Mouse (Mus musculus) kidney, postnatal 25 days (tissue): Measurements from ENCODE around the gene Gm10803.

Experiments
- DNase-seq, 2 experiments: peaks; one replicate each; pipeline ENCODE4 v3.0.0; 2021; ENCODE audit warnings: mixed read lengths in 2 of 2

The Gm10803 gene

DNA sequence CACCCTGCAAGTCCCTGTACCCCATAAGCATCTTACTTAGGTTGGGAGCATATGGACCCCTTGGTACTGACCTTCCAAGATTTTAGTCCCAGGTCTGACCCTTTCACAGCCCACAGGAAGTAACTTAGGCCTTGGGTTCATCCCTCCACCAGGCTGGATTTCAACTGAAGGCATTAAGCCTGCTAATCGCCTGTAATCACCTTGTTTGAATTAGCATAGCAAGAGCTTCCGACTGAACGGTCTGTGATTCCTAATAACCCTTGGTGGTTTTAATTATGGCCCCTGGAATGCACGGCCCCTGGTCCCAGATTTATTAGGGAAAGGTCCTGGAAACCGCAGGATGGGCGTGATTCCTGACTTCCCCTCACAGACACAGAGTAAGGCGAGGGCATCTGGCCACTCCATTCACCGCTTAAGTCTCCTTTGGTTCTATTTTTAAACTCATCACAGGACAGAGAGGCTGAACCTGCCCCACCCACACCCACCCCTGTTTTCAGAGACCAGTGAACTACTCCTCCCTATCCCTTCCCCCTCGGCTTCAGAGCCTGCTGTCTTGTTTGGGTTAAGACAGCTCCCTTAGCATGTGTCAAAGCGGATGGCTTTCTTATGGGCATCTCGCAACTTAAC is 31.9 kb downstream of the Gm10803 start:
- DNase-seq = no peak

DNA sequence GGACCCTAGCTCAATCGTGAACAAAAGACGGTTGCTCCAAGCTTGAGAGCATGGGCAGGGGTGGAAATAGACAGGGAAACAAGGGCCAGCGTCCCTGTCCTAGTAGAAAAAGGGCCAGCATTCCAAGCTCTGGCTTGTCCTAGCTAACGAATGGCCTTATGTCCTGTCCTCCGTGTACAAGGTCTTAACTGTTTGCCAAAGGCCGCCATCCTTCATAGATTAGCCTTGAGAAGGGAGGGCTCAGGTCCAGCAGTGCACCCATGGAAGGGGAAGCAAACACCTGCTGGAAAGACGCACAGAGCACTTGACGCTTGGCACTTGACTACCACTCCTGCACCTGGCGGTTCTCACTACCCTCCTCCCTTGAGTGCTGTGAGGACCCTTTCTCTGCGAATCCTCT is 32.8 kb downstream of the Gm10803 start:
- DNase-seq = no peak

DNA sequence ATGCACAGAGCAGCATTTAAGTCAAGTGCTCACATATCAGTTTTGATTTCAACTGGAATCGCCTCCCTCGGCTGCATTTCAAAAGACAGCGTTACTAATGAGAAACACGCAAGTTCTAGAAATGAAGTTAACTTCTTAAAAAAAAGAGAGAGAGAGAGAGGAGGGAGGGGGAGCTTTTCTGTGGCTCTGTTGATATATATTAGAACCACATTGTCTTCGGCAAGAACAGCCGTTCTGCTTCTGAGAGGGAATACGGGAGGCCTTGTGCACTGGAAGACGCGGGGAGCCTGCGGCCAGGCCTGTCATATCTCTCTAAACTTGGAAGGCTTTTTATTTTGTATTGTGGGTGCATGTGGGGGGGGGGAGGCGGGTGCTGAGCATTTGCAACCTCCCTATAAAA is 36.8 kb downstream of the Gm10803 start:
- no peak for DNase-seq

DNA sequence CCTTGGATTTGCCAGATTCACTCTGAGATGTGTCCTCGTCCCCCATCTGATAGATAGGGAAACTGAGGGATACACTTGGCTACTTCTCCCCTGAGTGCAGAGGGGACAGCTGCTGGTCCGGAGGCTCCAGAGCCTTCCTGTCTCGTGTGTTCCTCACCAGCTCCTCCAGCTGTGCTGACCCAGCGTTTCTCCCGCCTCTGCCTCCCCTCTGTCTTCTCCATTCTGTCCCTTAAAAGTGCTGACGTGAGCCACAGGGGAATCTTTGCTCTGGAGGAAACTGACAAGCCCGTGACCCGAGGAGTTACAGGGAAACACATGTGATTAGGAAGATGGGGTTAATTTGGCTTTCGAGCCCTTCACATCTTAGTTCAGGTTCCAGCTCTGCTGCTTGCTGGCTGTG is 39.4 kb downstream of the Gm10803 start:
- peak; percentile 30 to 59 for DNase-seq

DNA sequence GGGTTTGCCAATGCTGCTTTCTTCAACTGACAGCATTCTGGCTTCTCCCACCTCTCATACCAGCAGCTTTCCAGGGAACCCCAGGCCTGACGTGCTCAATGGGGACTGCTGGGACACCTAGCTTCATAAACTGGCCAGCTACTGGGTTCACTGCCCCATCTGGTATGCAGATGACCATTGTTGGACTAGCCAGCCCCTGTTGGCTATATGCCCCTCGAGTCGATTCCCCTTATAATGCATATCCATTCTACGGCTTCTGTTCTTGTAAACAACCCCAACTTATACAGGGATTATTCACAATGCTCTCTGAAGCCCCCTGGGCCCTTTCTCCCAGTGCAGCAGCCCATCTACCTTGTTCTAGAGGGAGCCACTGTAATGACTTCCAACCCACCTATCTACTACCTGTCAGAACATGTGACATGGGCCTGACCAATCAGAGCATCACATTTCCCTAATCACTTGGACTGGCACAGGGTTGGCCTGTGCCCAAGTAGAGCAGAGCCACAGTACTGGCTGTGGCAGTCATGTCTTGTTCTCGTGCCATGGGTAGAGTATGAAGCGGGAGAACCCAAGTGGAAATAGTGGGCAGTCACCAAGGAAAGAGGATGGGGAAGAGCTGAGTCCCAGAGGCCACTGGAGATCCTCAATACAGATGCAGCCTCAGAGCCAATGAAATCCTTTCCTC is 44.4 kb downstream of the Gm10803 start:
- no peak for DNase-seq

DNA sequence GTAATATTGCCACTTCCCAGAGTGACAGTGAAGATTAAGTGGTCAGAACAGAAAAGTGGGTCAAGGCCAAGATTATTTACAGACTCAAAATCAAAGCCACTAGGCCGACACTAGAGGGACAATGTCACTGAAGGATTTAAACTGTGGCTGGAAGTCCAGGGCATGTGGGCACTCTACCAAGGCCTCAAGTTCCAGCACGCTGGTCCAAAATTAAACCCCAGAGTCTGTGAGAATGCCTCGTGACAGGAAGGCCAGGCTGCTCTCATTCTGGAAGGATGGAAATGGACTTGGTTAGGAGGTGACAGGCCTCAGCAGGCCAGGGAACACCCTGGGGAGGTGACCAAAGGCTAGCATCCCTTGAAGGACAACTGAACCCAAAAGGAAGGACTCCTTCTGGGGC is 48.4 kb downstream of the Gm10803 start:
- no peak for DNase-seq

DNA sequence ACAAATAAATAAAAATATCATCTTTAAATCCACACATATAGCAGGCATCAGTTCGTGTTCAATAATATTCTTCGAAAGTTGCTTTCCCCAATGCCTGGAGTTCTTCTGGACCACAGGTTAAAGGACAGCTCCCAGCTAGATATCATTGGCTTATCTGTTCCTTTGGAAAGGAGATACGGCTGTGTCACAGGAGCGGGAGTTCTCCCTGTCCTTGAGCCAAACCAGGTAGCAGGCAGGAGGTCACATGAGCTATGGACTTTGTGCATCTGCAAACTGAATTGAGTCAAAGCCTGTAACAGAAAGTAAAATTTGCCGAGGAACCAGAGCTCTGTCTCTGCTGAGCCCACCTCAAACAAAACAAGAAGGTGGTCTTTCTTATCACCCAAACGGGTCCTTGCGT is 52.7 kb downstream of the Gm10803 start:
- no peak for DNase-seq
